ENCODE assay signal across 7 mouse cellular contexts in genomic region chr12:112659109-112659508, GRCm38 (mm10). TPM values are rescaled to one million over a fixed set of nuclear protein-coding genes. Genes with fewer than 3 reads are reported as not detected.
DNase-seq lines count a peak whose midpoint lies in the region; ATAC-seq and TF ChIP-seq lines count a peak whose summit lies in the region.

No protein-coding gene starts in this region.

- H3K27ac ChIP-seq in liver, embryonic 11.5 days (ENCODE audit: low read depth, low read length) = no peak overlapping the region
- H3K27ac ChIP-seq in heart, embryonic 11.5 days (ENCODE audit: low read depth, low read length) = 0 out of 2 replicates have a peak overlapping the region, but pooled peaks have one; percentile 22
- no peak overlapping the region for H3K27ac ChIP-seq in liver, postnatal 0 days (ENCODE audit: low read depth)

- TF ChIP-seq CTCF in liver, postnatal 0 days (IDR thresholded peaks at IDR 0.05; ENCODE audit: low read depth) = peak; percentile 65

- DNase-seq in liver = peak; percentile 33
- DNase-seq in liver, embryonic 11.5 days (ENCODE audit: low spot score) = no peak
- DNase-seq in MN1 (ENCODE audit: low spot score) = peak; percentile 50
- DNase-seq in brain, adult 2 months (ENCODE audit: low read depth, low spot score) = peak; percentile 52
- DNase-seq in liver, postnatal 0 days = peak; percentile 55
- DNase-seq in spleen, postnatal 4 days (ENCODE audit: low spot score in 2 of 2) = peak; percentile 74 to 93

- no peak overlapping the region for H3K9ac ChIP-seq in liver, embryonic 11.5 days (ENCODE audit: low read depth, low read length)
- no peak overlapping the region for H3K9ac ChIP-seq in heart, embryonic 11.5 days (ENCODE audit: low read depth, low read length)
- H3K9ac ChIP-seq in liver, postnatal 0 days (replicated peaks) = no peak overlapping the region

- TF ChIP-seq EP300 in liver, postnatal 0 days (IDR thresholded peaks at IDR 0.05; ENCODE audit: low read depth) = no peak

- WGBS in liver, embryonic 11.5 days = 88% methylated on average over 6 of the region's 6 CpGs
- WGBS in heart, embryonic 11.5 days (ENCODE audit: insufficient replicate concordance) = 79% methylated on average over 6 of the region's 6 CpGs
- 76% methylated on average over 6 of the region's 6 CpGs for WGBS in liver, postnatal 0 days (ENCODE audit: insufficient replicate concordance)

- peaks cover 67% of the 10 kb centered on the region for H3K36me3 ChIP-seq in liver, embryonic 11.5 days (ENCODE audit: control insufficient read depth, insufficient read depth, low read length)
- peaks cover 52% of the 10 kb centered on the region for H3K36me3 ChIP-seq in heart, embryonic 11.5 days (ENCODE audit: control insufficient read depth, insufficient read depth, low read length)
- peaks cover 80% of the 10 kb centered on the region for H3K36me3 ChIP-seq in liver, postnatal 0 days (replicated peaks; ENCODE audit: insufficient read depth, low read length)

- no peak overlapping the region for H3K4me3 ChIP-seq in liver, embryonic 11.5 days (ENCODE audit: low read depth, low read length)
- H3K4me3 ChIP-seq in heart, embryonic 11.5 days (ENCODE audit: low read depth, low read length) = no peak overlapping the region
- H3K4me3 ChIP-seq in liver, postnatal 0 days (ENCODE audit: low read depth, low read length) = no peak overlapping the region

- no peak for ATAC-seq in liver, embryonic 11.5 days (replicated peaks; ENCODE audit: low FRiP score)
- ATAC-seq in heart, embryonic 11.5 days (replicated peaks; ENCODE audit: insufficient number of reproducible peaks, low FRiP score, low TSS enrichment) = no peak
- ATAC-seq in liver, postnatal 0 days = no peak

- H3K9me3 ChIP-seq in liver, embryonic 11.5 days (ENCODE audit: control insufficient read depth, low read length) = no peaks in the 10 kb centered on the region
- H3K9me3 ChIP-seq in heart, embryonic 11.5 days (replicated peaks; ENCODE audit: control insufficient read depth, low read length) = no peaks in the 10 kb centered on the region
- no peaks in the 10 kb centered on the region for H3K9me3 ChIP-seq in liver, postnatal 0 days (ENCODE audit: low read length)

- H3K27me3 ChIP-seq in liver, embryonic 11.5 days (replicated peaks; ENCODE audit: control insufficient read depth, insufficient read depth, low read length) = no peaks in the 10 kb centered on the region
- H3K27me3 ChIP-seq in heart, embryonic 11.5 days (ENCODE audit: control insufficient read depth, insufficient read depth, low read length) = no peaks in the 10 kb centered on the region
- no peaks in the 10 kb centered on the region for H3K27me3 ChIP-seq in liver, postnatal 0 days (ENCODE audit: insufficient read depth, low read length)

- H3K4me2 ChIP-seq in liver, embryonic 11.5 days = no peak overlapping the region
- H3K4me2 ChIP-seq in heart, embryonic 11.5 days = no peak overlapping the region
- H3K4me2 ChIP-seq in liver, postnatal 0 days (ENCODE audit: low read depth, low read length) = no peak overlapping the region

- peaks cover 9% of the 10 kb centered on the region for H3K4me1 ChIP-seq in liver, embryonic 11.5 days (replicated peaks; ENCODE audit: control insufficient read depth, insufficient read depth, low read length)
- peaks cover 48% of the 10 kb centered on the region for H3K4me1 ChIP-seq in heart, embryonic 11.5 days (ENCODE audit: control insufficient read depth, insufficient read depth, low read length)
- no peaks in the 10 kb centered on the region for H3K4me1 ChIP-seq in liver, postnatal 0 days (ENCODE audit: insufficient read depth)

RNA-seq across cellular contexts. Expression of gene Siva1, which starts 14.6 kb away (rescaled TPM):
- 216 and 222 TPM in 2 replicates for polyA plus RNA-seq in liver, embryonic 11.5 days (2014; fragmentation: Nextera tagmentation; extraction: Ambion mirVana)
- polyA plus RNA-seq in heart, embryonic 11.5 days (2014; fragmentation: Nextera tagmentation; extraction: Ambion mirVana) = 141 and 156 TPM in 2 replicates
- 55.6 and 62.2 TPM in 2 replicates for polyA plus RNA-seq in liver, postnatal 0 days (2015; fragmentation: Nextera tagmentation; extraction: Ambion mirVana)

RNA-seq across cellular contexts. Expression of gene Akt1, which starts 15.6 kb away (rescaled TPM):
- polyA plus RNA-seq in liver, embryonic 11.5 days (2014; fragmentation: Nextera tagmentation; extraction: Ambion mirVana) = 54.9 and 62.9 TPM in 2 replicates
- 94.2 and 108 TPM in 2 replicates for polyA plus RNA-seq in heart, embryonic 11.5 days (2014; fragmentation: Nextera tagmentation; extraction: Ambion mirVana)
- polyA plus RNA-seq in liver, postnatal 0 days (2015; fragmentation: Nextera tagmentation; extraction: Ambion mirVana) = 26.7 and 29.3 TPM in 2 replicates

RNA-seq across cellular contexts. Expression of gene Zbtb42, which starts 19.5 kb away (rescaled TPM):
- 0.96 and 1.7 TPM in 2 replicates for polyA plus RNA-seq in liver, embryonic 11.5 days (2014; fragmentation: Nextera tagmentation; extraction: Ambion mirVana)
- 2.8 and 4.2 TPM in 2 replicates for polyA plus RNA-seq in heart, embryonic 11.5 days (2014; fragmentation: Nextera tagmentation; extraction: Ambion mirVana)
- polyA plus RNA-seq in liver, postnatal 0 days (2015; fragmentation: Nextera tagmentation; extraction: Ambion mirVana) = 1.3 and 1.6 TPM in 2 replicates

RNA-seq across cellular contexts. Expression of gene Adssl1, which starts 39.3 kb away (rescaled TPM):
- polyA plus RNA-seq in liver, embryonic 11.5 days (2014; fragmentation: Nextera tagmentation; extraction: Ambion mirVana) = 5.6 and 7.4 TPM in 2 replicates
- polyA plus RNA-seq in heart, embryonic 11.5 days (2014; fragmentation: Nextera tagmentation; extraction: Ambion mirVana) = 73.3 and 75.2 TPM in 2 replicates
- polyA plus RNA-seq in liver, postnatal 0 days (2015; fragmentation: Nextera tagmentation; extraction: Ambion mirVana) = 22.8 and 24.4 TPM in 2 replicates
